9 mouse cellular contexts compared by ENCODE assay signal in the genomic region with DNA sequence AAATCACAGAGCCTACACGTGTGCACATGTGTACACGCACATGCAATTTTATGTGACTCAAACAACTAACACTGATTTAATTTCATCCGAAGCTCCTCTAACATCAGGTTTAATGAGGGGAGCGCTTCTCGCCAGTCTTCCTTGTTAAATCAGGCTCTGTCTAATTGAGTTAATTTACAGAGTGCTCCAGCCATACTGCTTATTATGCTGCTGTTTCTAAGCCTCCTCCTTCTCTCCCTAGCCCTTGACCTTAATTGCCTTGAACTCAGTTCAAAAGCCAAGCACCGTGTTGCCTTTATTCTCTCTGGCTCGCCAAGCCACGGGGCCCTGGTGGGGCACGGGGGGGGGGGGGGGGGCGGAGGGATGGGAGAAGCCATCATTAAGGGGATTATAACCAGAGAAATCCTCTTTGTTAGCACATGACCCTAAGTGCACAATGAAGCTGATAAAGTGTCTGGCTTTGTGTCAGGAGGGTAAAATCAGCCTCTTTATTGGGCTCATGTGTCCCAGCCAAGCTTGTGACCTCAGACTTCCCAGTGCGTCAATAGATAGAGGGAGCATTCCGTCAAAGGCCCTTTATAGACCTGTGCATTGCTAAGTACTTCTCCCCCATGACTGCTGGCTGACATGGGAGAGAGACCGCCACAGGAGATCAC. TPM values are rescaled to one million over a fixed set of nuclear protein-coding genes. Genes with fewer than 3 reads are reported as not detected.
DNase-seq lines count a peak whose midpoint lies in the region; ATAC-seq and TF ChIP-seq lines count a peak whose summit lies in the region.
"Had no signal": no experiment of that assay in that cellular context is flagged by ENCODE, and none has a peak within 500 bp of the region (broad histone marks: within the 10 kb centered on the region; RNA-seq: fewer than 3 reads in every experiment).

A gene (minus strand): TSS at position 270 of the 656 bp plus-strand sequence.

- WGBS in embryonic facial prominence, embryonic 12.5 days: 36% methylated on average over 13 of the region's 13 CpGs
- 26% methylated on average over 12 of the region's 13 CpGs for WGBS in hindbrain, embryonic 14.5 days
- WGBS in liver, embryonic 12.5 days (ENCODE audit: insufficient replicate concordance): 70% methylated on average over 12 of the region's 13 CpGs

- no peaks in the 10 kb centered on the region for H3K9me3 ChIP-seq in embryonic facial prominence, embryonic 12.5 days
- no peaks in the 10 kb centered on the region for H3K9me3 ChIP-seq in hindbrain, embryonic 14.5 days (ENCODE audit: control insufficient read depth, low read length)
- H3K9me3 ChIP-seq in liver, embryonic 12.5 days (replicated peaks): no peaks in the 10 kb centered on the region

- TF ChIP-seq CTCF in brain, embryonic 14.5 days (IDR thresholded peaks at IDR 0.05; ENCODE audit: borderline replicate concordance, extremely low read depth, insufficient read depth, insufficient read length): no peak

- DNase-seq in brain, embryonic 14.5 days (ENCODE audit: low read depth): peak; percentile 91
- DNase-seq in hindbrain, embryonic 14.5 days (ENCODE audit: low spot score): peak; percentile 39
- peak; percentile 41 for DNase-seq in neural tube, embryonic 10.5 days (ENCODE audit: extremely low spot score, low spot score)
- DNase-seq in adipocyte (ENCODE audit: low spot score): no peak
- DNase-seq in kidney, postnatal 25 days: no peak
- DNase-seq: gastrocnemius, postnatal 10 days; lung, postnatal 14 days had no signal

- TF ChIP-seq POLR2A in brain, embryonic 14.5 days (IDR thresholded peaks at IDR 0.05; ENCODE audit: borderline replicate concordance, extremely low read depth, insufficient read depth, insufficient read length, poor library complexity, severe bottlenecking): no peak

- peak; percentile 42; the same call in 1 of the 2 replicates for ATAC-seq in embryonic facial prominence, embryonic 12.5 days (ENCODE audit: insufficient number of reproducible peaks, insufficient read depth, low FRiP score, low TSS enrichment)
- ATAC-seq in hindbrain, embryonic 14.5 days (ENCODE audit: low FRiP score): peak; percentile 73
- no peak for ATAC-seq in liver, embryonic 12.5 days

- H3K4me2 ChIP-seq in embryonic facial prominence, embryonic 12.5 days (replicated peaks): no peak within 1 kb of the TSS
- H3K4me2 ChIP-seq in hindbrain, embryonic 14.5 days (replicated peaks): no peak within 1 kb of the TSS
- no peak within 1 kb of the TSS for H3K4me2 ChIP-seq in liver, embryonic 12.5 days

- no peaks in the 10 kb centered on the region for H3K36me3 ChIP-seq in embryonic facial prominence, embryonic 12.5 days
- no peaks in the 10 kb centered on the region for H3K36me3 ChIP-seq in hindbrain, embryonic 14.5 days (replicated peaks; ENCODE audit: control insufficient read depth, insufficient read depth)
- H3K36me3 ChIP-seq in liver, embryonic 12.5 days: no peaks in the 10 kb centered on the region

- no peak within 1 kb of the TSS for H3K4me3 ChIP-seq in embryonic facial prominence, embryonic 12.5 days
- H3K4me3 ChIP-seq in hindbrain, embryonic 14.5 days (replicated peaks; ENCODE audit: low read length): no peak within 1 kb of the TSS
- H3K4me3 ChIP-seq in liver, embryonic 12.5 days: no peak within 1 kb of the TSS

- H3K27me3 ChIP-seq in embryonic facial prominence, embryonic 12.5 days: no peaks in the 10 kb centered on the region; the same call in 1 of the 2 replicates
- peaks cover 8% of the 10 kb centered on the region; the same call in 1 of the 2 replicates for H3K27me3 ChIP-seq in hindbrain, embryonic 14.5 days (ENCODE audit: control insufficient read depth, insufficient read depth, low read length)
- peaks cover 4% of the 10 kb centered on the region; the same call in 1 of the 2 replicates for H3K27me3 ChIP-seq in liver, embryonic 12.5 days (replicated peaks)

- peaks cover 5% of the 10 kb centered on the region; the same call in 1 of the 2 replicates for H3K4me1 ChIP-seq in embryonic facial prominence, embryonic 12.5 days
- H3K4me1 ChIP-seq in hindbrain, embryonic 14.5 days (replicated peaks; ENCODE audit: control insufficient read depth, insufficient read depth, low read length): no peaks in the 10 kb centered on the region; the same call in 1 of the 2 replicates
- no peaks in the 10 kb centered on the region for H3K4me1 ChIP-seq in liver, embryonic 12.5 days

- H3K9ac ChIP-seq in embryonic facial prominence, embryonic 12.5 days: no peak within 1 kb of the TSS
- no peak within 1 kb of the TSS for H3K9ac ChIP-seq in hindbrain, embryonic 14.5 days
- no peak within 1 kb of the TSS for H3K9ac ChIP-seq in liver, embryonic 12.5 days

- H3K27ac ChIP-seq in embryonic facial prominence, embryonic 12.5 days: no peak within 1 kb of the TSS
- no peak within 1 kb of the TSS for H3K27ac ChIP-seq in hindbrain, embryonic 14.5 days
- H3K27ac ChIP-seq in liver, embryonic 12.5 days: no peak within 1 kb of the TSS

RNA-seq across cellular contexts. Expression of the gene that starts here (rescaled TPM):
- 3.1 and 7.6 TPM in 2 replicates for polyA plus RNA-seq in brain, embryonic 14.5 days (2012; rRNA removed)
- 7.6 and 13.6 TPM in 2 replicates for polyA plus RNA-seq in embryonic facial prominence, embryonic 12.5 days (2016; fragmentation: Nextera tagmentation; extraction: Ambion mirVana)
- 0.70 and 0.80 TPM in 2 replicates for polyA plus RNA-seq in hindbrain, embryonic 14.5 days (2014; fragmentation: Nextera tagmentation; extraction: Ambion mirVana)
- 0.45 and 0.67 TPM in 2 replicates for polyA plus RNA-seq in liver, embryonic 12.5 days (2016; fragmentation: Nextera tagmentation; extraction: Ambion mirVana)

Comparison
In these comparisons a context has a peak if more than half of its experiments do, and no peak if none do; other contexts are left out.
1. Peak in DNase-seq and ATAC-seq in hindbrain, embryonic 14.5 days; RNA of the gene not detected or under 1 TPM.
2. DNase-seq: peak in brain, embryonic 14.5 days (single experiment) and neural tube, embryonic 10.5 days (single experiment); none in adipocyte (single experiment) and kidney, postnatal 25 days (0 of 2).